Mouse (Mus musculus) limb, embryonic 14.5 days (tissue): ENCODE data around the gene Cpn1. TPM values are rescaled to one million over a fixed set of nuclear protein-coding genes. Genes with fewer than 3 reads are reported as not detected.

Experiments used
- ATAC-seq: fragments of 200-750 bp; cut with Nextera tagmentation; 2 replicates; pipeline ENCODE4 v1.8.0; 2017; ENCODE audit warnings: low read depth, moderate number of reproducible peaks, moderate TSS enrichment; ENCODE audit not compliant: low FRiP score
- DNase-seq: peaks from one replicate; pipeline ENCODE4 v3.0.0-alpha.2; 2015; ENCODE audit warnings: low spot score
- H3K27ac ChIP-seq: fragments of 300-500 bp; sonication (generic); replicated peaks from 2 replicates; pipeline ENCODE4 v1.5.1; 2014; ENCODE audit warnings: low read depth, mild to moderate bottlenecking, low read length, moderate library complexity, mixed read lengths
- H3K27me3 ChIP-seq: fragments of 300-500 bp; sonication (generic); 2 replicates; pipeline ENCODE4 v1.6.1; 2014; ENCODE audit warnings: low read length, mixed read lengths; ENCODE audit not compliant: control insufficient read depth, insufficient read depth
- H3K36me3 ChIP-seq: fragments of 300-500 bp; sonication (generic); 2 replicates; pipeline ENCODE4 v1.6.1; 2014; ENCODE audit warnings: mild to moderate bottlenecking, low read length, moderate library complexity, mixed read lengths; ENCODE audit not compliant: control insufficient read depth, insufficient read depth
- H3K4me1 ChIP-seq: fragments of 300-500 bp; sonication (generic); 2 replicates; pipeline ENCODE4 v1.6.1; 2014; ENCODE audit warnings: antibody characterized with exemption, low read length, mixed read lengths; ENCODE audit not compliant: control insufficient read depth, insufficient read depth
- H3K4me2 ChIP-seq: fragments of 300-500 bp; sonication (generic); replicated peaks from 2 replicates; pipeline ENCODE4 v1.6.1; 2014; ENCODE audit warnings: low read depth, mild to moderate bottlenecking, low read length, moderate library complexity; ENCODE audit not compliant: severe bottlenecking
- H3K4me3 ChIP-seq: fragments of 300-500 bp; sonication (generic); replicated peaks from 2 replicates; pipeline ENCODE4 v1.5.1; 2014; ENCODE audit warnings: low read length
- H3K9ac ChIP-seq: fragments of 300-500 bp; sonication (generic); 2 replicates; pipeline ENCODE4 v1.6.1; 2014; ENCODE audit warnings: mild to moderate bottlenecking, low read depth, low read length, moderate library complexity; ENCODE audit not compliant: severe bottlenecking
- H3K9me3 ChIP-seq: fragments of 300-500 bp; sonication (generic); 2 replicates; pipeline ENCODE4 v1.6.1; 2016; ENCODE audit warnings: low read length; ENCODE audit not compliant: control insufficient read depth
- POLR2A ChIP-seq: fragments of 200-500 bp; IDR thresholded peaks from 2 replicates; pipeline ENCODE4 v1.8.0; 2012; ENCODE audit warnings: inconsistent platforms, mild to moderate bottlenecking, moderate library complexity, borderline replicate concordance; ENCODE audit not compliant: insufficient read depth, insufficient read length; ENCODE audit errors: extremely low read depth
- WGBS: fragments of 180-500 bp; shearing (Covaris S2); extraction: QIAGEN DNeasy Blood & Tissue Kit; methylation state at CpG from one replicate; pipeline ENCODE4 v1.1.7; 2014; 5-methylcytosine and 5-hydroxymethylcytosine counted together
- polyA plus RNA-seq, 2 experiments: library from polyadenylated mRNA; depleted of rRNA in 1 of 2; stranded (reverse) in 1 of 2; unstranded in 1 of 2; fragments of >200 nt; fragmentation: Nextera tagmentation in 1 of 2; extraction: Ambion mirVana in 1 of 2; gene quantifications; 2 replicates each; pipeline versions ENCODE4 v1.2.1 to v1.2.3; 2012 to 2014

Cpn1 gene
- polyA plus RNA-seq, 2 experiments, result 0.14 to 0.19 TPM

DNA sequence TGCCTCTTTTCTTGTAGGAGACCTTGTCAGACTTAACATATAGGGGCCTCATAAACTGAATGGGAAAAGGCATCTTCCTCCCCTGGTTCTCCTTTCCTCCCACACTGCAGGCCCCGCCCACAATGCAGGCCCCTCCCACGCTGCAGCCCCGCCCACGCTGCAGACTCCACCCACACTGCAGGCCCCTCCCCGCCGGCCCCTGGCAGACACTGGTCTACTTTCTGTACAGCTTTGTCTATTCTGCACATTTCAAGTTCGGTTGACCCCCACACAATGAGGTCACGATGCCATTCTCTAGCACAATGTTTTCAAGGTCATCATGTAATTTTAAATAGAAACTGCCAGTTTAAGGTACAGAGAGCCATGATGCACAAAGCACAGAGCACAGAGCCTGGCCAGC, 62.0 kb downstream of the Cpn1 start:
- ATAC-seq (no peak), DNase-seq (no peak)
- TF ChIP-seq POLR2A, result no peak
- Histone ChIP-seq H3K4me1 (peaks cover 25% of the 10 kb centered on the region), H3K27ac (no peak overlapping the region), H3K36me3 (no peaks in the 10 kb centered on the region; the same call in 1 of the 2 replicates), H3K27me3 (no peaks in the 10 kb centered on the region), H3K9ac (no peak overlapping the region), H3K4me2 (no peak overlapping the region), H3K9me3 (no peaks in the 10 kb centered on the region), H3K4me3 (no peak overlapping the region)
- WGBS, result 70% methylated on average over 8 of the region's 8 CpGs

DNA sequence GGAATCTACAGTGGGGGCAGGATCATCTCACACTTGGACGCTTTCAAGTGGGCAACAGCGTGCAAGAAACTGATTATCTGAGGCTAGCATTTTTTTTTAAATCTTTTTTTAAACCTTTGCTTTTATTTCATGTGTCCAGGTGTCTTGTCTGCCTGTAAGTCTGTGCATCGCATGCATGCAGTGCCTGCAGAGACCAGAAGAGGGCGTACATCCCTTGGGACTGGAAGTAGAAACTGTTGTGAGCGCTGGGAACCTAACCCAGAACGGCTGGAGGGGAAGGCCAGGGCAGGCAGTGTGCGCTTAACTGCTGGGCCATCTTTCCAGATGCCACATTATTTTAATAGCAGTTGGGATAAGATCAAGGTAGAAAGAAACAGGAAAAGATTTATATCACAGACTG, 63.4 kb downstream of the Cpn1 start:
- Histone ChIP-seq H3K4me3 (no peak overlapping the region), H3K9me3 (no peaks in the 10 kb centered on the region), H3K27ac (no peak overlapping the region), H3K4me2 (no peak overlapping the region), H3K27me3 (no peaks in the 10 kb centered on the region), H3K9ac (no peak overlapping the region), H3K36me3 (no peaks in the 10 kb centered on the region; the same call in 1 of the 2 replicates), H3K4me1 (peaks cover 29% of the 10 kb centered on the region)
- ATAC-seq (no peak), DNase-seq (no peak)
- 93% methylated on average over 7 of the region's 7 CpGs for WGBS
- no peak for TF ChIP-seq POLR2A

DNA sequence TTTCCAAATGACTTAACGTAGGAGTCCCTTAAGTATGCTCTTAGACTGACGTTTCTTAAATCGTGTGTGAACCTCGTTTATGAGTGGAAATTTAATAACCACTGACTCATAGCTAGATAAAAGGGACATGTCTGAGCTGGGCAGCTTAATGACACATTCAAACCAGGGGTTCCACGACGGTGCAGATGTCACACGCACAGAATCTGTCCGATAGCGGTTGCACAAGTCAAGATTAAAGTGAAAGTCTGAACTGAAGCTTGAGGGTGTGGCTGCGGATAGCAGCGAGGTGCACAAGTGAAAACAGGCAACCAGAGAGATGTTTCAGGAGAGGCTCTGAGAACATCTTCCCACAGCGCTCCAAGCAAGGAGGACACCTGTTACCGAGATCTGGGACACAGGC, 64.9 kb downstream of the Cpn1 start:
- no peaks in the 10 kb centered on the region for H3K27me3 ChIP-seq
- no peak for TF ChIP-seq POLR2A
- ATAC-seq (no peak), DNase-seq (no peak)
- no peak overlapping the region for H3K27ac ChIP-seq
- no peaks in the 10 kb centered on the region; the same call in 1 of the 2 replicates for H3K36me3 ChIP-seq
- no peak overlapping the region for H3K4me3 ChIP-seq
- peak overlapping the region; percentile 28; the same call in 1 of the 2 replicates for H3K4me2 ChIP-seq
- H3K9ac ChIP-seq, result no peak overlapping the region
- no peaks in the 10 kb centered on the region for H3K9me3 ChIP-seq
- 38% methylated on average over 13 of the region's 13 CpGs for WGBS
- peaks cover 23% of the 10 kb centered on the region for H3K4me1 ChIP-seq

DNA sequence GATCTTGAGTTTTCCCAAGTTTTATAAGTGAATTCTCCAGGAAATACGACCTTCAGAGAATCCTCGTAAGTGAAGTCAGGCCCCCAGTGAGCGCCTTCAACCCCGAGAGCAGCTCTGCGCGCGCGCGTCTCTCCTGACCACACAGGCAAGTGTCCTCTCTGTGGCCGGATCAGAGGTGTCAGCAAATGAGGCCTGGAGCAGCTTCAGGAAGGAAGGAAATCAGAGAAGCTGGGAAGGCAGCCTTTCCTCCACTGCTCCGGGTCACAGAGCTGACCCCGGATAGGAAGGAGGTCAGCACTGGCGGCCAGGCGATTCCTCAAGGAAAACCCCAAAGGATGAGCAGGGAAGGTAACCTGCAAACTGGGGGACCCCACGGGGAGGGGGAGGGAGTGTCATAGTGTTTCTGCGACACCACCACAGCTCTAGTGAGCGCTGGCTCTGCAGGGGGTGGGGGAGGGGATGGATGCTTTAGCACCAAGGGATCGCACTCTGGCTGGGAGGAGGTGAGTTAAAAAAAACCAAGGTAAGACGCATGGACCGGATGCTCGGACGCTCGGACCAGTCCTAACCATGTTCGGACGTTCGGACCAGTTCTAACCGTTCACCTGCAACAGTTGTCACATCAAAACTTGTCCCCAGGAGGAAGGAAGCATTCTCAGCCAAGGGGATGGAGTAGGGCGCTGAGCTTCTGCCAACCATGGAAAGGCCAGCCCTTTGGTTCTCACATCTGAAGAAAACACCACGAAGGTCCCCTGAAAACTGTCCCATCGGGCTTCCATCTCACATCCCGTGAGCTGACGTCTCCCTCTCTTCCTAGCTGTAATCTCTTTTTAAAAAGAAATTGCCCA, 65.7 kb downstream of the Cpn1 start:
- no peak overlapping the region for H3K9ac ChIP-seq
- TF ChIP-seq POLR2A, result no peak
- H3K27me3 ChIP-seq, result no peaks in the 10 kb centered on the region
- DNase-seq, result no peak
- H3K4me1 ChIP-seq, result peaks cover 24% of the 10 kb centered on the region
- no peaks in the 10 kb centered on the region; the same call in 1 of the 2 replicates for H3K36me3 ChIP-seq
- no peak for ATAC-seq
- 0 out of 2 replicates have a peak overlapping the region, but pooled peaks have one; percentile 3 for H3K4me3 ChIP-seq
- no peaks in the 10 kb centered on the region for H3K9me3 ChIP-seq
- no peak overlapping the region for H3K27ac ChIP-seq
- WGBS, result 27% methylated on average over 32 of the region's 32 CpGs
- H3K4me2 ChIP-seq, result peak overlapping the region; percentile 28; the same call in 1 of the 2 replicates

DNA sequence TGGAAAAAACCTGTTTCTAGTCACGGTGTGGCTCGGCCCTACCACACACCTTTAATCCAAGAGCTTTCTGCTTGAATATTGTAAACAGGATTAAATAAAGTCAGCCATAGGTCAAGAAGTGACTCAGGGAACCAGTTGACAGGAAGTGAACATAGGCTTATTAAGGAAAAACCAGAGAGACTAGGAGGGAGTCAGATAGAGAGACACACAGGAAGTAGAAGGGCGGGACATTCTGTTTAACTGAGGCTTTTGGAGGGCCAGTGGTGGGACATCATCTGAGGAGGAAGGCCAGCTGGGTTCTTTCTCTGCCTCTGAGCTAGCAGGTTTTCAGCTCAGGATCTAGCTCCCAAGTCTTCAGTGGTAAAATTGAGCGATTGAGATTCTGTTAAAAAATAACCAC, 66.5 kb downstream of the Cpn1 start:
- H3K9ac ChIP-seq, result no peak overlapping the region
- H3K27ac ChIP-seq, result no peak overlapping the region
- no peaks in the 10 kb centered on the region; the same call in 1 of the 2 replicates for H3K36me3 ChIP-seq
- H3K4me3 ChIP-seq, result no peak overlapping the region
- no peak for TF ChIP-seq POLR2A
- DNase-seq, result no peak
- 88% methylated on average over 4 of the region's 4 CpGs for WGBS
- H3K27me3 ChIP-seq, result no peaks in the 10 kb centered on the region
- peaks cover 24% of the 10 kb centered on the region for H3K4me1 ChIP-seq
- no peaks in the 10 kb centered on the region for H3K9me3 ChIP-seq
- no peak overlapping the region for H3K4me2 ChIP-seq
- no peak for ATAC-seq

DNA sequence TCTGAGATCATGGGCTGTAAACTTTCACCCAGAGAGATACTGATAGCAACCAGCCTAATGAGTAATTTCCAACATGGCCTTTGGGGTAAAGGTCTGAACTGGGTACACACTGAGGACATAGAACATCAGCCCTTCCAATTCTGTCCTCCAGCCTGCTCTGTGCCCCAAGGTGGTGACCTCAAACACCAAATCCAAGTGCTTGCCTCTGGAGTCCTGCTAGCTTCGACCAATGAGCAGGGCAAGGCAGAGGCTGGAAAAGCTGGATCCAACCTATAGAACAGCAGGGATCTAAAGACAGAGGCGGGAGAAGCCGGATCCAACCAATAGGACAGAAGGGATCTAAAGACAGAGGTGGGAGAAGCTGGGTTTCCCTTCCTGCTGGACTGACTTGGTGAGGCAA, 67.5 kb downstream of the Cpn1 start:
- H3K4me3 ChIP-seq, result no peak overlapping the region
- H3K36me3 ChIP-seq, result no peaks in the 10 kb centered on the region; the same call in 1 of the 2 replicates
- no peaks in the 10 kb centered on the region for H3K27me3 ChIP-seq
- no peak overlapping the region for H3K4me2 ChIP-seq
- 77% methylated on average over 3 of the region's 3 CpGs for WGBS
- no peak for TF ChIP-seq POLR2A
- DNase-seq, result no peak
- H3K9ac ChIP-seq, result no peak overlapping the region
- H3K9me3 ChIP-seq, result no peaks in the 10 kb centered on the region
- no peak overlapping the region for H3K27ac ChIP-seq
- peaks cover 24% of the 10 kb centered on the region for H3K4me1 ChIP-seq
- no peak for ATAC-seq
